Mouse (Mus musculus) ovary, postnatal 10 days (tissue): ENCODE results near the gene BC005624.
"Not testable (repeated sequence)": the region's sequence is repeated elsewhere in the genome, so short reads cannot be mapped to it uniquely, and the experiment has no call there.

Experiments used
- DNase-seq: peaks from one replicate; pipeline ENCODE4 v3.0.0; 2022; ENCODE audit warnings: low spot score

BC005624 gene

DNA sequence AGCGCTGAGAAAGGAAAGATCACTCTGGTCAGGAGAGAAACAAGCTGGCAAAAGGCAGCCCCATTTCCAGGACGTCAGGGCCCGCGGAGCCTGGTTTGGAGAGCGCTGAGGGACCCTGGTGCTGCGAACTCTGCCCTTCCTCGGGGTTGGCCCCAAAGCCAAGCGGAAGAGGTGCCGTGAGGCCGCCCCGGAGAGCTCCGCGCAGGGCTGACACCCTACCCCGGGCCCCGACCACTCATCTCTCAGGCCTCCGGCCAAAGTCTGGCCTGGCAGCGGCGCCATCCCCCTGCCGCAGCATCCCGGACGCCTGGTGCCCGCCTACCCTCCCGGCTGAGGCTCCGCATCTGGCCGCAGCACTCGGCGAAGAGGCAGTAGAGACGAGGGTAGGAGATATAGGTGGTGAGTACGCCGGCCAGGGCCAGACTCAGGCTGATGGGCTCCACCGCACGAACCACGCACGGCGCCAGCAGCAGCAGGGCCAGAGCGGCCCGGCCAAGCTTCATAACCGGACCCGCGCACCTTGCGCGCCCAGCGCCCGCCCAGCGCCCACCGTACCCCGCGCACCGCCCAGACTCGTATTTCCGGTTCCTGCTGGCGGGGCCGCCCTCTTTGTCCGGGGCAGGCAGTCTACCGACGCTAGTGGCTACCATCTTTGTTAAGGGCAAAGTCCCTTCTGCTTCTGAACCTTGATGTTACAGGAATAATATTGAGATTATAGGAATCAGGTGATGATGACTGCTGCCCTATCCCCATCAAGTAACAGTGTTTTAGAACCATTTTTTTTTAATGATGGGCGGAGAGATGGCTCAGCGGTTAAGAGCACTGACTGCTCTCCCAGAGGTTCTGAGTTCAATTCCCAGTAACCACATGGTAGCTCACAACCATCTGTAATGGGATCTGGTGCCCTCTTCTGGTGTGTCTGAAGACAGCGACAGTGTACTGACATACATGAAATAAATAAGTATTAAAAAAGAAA, 14.4 kb downstream of the BC005624 start, which contains the start of gene Tor1a:
Gene Tor1a (minus strand): TSS at position 582 of the 976 bp plus-strand sequence.
- DNase-seq, result peak; percentile 68

DNA sequence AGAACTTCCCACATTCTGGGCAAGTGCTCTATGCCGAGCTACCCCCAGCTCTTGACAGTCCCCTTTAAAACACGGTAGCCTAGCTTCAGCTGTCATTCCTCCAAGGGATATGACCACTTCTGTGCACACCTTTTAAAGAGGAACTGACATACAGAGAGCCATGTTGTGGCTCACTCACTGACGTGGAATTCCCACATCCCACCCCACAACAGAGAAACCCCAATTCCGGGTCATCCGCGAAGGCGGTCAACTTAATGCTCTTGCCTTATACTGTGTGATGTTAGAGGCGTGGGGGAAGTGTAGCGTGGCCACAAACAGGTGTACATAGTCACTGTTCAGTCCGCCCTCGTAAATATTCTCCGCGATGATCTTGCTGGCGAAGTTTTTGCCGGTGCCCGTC, 15.2 kb downstream of the BC005624 start:
- no peak for DNase-seq

DNA sequence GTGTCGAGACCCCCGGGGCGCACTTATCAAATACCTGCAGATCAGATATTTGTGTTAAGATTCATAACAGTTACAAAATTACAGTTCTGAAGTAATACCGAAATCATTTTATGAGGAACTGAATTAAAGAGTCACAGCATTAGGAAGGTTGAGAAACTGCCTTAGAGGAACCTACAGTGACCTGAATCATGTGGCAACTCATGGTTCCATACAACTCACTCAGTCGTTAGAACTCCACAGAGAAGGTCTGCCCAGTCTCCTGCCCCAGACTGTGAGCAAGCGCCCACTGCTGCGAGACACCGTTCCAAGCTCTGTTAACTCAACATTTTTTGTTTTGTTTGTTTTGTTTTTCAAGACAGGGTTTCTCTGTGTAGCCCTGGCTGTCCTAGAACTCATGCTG, 16.4 kb downstream of the BC005624 start:
- DNase-seq, result no peak

DNA sequence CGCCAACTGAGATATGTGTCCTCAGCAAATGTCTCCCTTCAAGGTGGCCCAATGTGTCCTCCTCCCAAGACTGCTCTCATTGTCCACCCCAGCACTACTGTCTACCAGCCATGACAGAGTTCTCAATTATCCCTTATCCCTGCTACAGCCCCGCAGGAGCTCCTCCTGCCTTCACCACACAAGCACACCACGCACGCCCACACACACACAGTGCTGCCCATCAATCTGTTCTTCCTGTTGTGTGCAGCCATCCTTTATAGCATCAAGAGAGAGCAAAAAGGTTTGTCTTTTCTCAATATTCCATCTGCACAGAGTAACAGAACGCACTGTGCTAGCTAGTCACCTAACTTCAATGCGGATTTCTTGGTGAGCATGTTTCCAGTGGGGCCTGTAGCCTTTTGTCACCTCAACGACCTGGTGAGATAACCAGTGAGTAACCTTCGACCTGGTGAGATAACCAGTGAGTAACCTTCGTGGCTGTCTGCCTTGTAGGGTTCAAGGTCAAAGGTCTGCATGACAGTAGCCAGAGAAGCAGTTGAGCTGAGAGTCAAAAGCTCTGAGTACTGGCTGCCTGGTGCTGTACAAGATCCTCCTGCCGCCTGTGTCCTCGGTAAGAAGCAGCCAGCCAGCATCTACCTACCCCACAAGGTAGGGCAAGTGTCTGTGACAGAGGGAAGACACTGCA, 19.3 kb downstream of the BC005624 start:
- DNase-seq, result no peak

DNA sequence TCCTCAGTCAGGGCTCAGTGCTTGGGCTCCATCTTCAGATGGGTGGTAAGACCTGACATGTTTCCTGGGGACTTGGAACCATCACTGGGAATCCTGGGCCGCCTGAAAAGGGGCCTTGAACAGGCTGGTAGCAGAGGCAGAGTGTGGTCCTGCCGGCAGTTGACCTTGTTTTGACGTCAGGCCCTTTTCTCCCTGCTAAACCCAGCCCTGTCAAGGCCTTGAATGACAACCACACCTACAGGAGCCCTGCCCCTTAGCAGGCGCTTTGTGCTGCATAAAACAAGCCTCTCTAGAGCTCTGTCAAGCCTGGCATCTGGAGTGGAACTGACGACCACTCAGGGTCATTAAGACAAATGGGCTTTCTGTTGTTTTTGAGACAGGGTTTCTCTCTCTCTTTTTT, 22.1 kb downstream of the BC005624 start:
- no peak for DNase-seq

DNA sequence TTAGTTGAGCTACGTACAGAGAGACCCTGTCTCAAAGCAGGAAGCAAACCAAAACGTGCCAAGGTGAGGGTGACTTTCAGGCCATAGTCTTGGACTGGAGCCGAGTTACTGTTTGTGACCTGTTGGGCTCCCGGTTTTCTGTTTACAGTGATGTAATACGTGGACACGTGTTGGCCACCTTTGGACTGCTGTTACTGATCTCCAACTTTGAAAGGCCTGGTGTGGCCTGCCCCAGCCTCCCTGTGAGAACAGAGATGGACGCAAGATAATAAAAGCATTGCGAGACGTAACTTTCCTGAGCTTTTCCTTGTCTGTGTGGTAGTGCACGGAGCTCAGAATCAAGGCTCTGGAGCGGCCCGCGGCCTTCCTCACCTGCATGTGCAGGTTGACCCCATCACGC, 23.3 kb downstream of the BC005624 start:
- DNase-seq, result no peak

DNA sequence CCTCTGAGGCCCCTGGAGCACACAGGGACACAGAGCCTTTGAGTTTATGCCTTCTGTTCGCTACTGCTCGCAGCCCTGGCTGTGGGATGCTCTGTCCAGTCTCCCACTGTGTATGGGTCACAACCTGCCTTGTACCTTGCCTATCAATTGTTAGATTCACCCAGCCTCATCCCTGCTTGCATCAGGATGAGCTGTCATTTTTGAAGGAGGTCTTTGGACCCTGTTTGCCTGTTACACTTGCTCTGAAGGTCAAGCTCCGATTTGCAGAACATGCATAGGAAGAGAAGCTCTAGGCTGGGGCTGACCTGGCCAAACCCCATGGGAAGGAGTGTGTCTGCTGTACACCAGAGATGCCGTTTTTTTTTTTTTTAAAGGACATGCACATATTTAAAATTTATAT, 24.5 kb downstream of the BC005624 start:
- no peak for DNase-seq

DNA sequence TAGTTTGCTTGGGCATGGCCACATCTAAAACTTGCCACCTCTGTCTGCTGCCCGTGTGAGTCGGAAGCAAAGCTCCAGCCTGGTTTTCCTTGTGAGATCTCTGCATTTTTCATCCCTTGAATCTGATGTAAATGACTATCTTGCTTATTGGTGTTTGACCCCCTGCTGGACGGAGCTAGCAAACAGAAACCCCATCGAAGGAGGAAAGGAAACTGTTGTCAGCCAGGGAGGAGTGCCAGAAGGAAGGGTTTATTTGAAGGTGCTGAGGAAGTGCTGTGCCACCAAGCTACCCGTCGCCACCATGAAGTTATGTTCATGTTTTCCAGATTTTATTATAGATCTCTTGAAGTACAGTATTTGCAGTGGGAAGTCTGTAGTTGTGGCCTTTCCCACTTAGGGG, 27.2 kb downstream of the BC005624 start:
- DNase-seq, result no peak

DNA sequence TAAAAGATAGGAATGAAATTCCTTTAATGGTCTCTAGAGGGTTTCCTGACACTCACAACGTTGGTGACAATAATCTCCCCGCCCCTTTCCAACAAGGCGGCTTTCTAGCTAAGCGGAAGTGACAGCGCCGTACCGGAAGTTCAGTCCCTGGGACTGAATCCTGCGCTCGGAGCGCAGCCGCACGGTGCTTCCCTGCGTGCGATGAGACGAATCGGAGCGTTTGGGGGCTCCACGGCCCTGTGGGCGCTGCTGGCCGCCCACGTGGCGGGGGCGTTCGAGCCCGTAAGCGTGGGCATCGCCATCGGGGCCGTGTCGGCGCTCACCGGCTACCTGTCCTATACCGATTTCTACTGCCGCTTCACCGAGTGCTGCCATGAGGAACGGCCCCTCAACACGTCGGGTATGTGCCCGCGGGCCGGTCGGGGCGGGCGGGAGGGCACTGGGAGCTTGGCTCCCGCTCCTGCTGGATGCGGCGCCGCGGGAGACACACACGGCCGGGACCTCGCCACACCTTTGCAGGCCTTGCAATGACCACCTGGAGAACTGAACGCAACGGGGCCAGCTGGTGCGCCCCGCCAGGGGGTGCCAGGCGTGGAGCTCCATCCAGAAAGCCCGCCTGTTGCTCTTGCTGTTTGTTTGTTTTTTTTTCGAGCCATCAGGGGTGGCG, 29.0 kb downstream of the BC005624 start, which contains the start of gene Tor1b:
Gene Tor1b (plus strand): TSS at position 136 of the 667 bp plus-strand sequence.
- peak; percentile 45 for DNase-seq

DNA sequence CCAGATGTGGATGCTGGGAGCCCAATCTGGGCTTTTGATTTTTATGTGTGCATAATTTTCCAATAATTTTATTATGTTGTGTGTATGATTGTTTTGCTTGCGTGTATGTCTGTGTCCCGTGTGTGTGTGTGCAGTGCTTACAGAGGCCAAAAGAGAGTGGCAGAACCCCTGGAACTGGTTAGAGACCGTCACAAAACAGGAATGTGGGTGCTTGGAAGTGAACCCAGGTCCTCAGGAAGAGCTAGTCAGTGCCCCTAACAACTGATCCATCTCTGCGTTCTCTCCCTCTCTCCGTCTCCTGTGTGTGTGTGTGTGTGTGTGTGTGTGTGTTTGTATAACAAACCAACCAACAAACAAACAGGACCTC, 29.6 kb downstream of the BC005624 start:
- no peak for DNase-seq

DNA sequence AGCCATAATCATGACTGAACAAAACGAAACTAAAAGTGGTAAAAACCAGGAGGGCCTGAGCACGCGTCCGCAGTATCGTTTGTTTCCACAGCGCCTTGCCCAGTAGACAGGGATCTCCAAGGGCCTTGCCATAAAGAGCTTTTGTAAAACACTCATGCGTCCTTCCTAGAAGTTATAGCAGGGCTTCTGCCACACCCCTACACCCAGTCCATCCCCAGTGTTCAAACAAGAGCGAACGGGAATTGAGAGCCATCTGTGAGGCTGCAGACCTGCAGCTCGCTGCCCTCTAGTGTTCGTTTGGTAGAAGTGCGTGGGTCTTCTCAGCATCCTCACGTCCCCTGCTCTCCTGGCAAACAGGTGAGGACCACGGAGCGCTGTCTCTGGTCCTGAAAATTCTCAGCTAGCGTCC, 39.4 kb downstream of the BC005624 start:
- DNase-seq, result no peak

DNA sequence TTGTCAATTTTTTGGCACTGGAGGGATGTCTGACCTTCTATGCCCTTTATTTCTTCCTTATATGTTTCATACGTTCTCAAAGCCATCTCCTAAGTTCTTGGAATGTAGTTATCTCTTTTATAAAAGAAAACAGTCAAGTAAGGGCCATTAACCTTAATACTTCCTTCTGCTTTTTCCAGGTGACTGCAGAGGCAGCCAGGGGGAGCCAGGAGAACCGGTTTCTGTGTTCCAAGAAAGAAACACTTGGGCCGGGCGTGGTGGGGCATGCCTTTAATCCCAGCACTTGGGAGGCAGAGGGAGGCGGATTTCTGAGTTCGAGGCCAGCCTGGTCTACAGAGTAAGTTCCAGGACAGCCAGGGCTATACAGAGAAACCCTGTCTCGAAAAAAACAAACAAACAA, 39.9 kb downstream of the BC005624 start:
- not testable (repeated sequence) for DNase-seq

DNA sequence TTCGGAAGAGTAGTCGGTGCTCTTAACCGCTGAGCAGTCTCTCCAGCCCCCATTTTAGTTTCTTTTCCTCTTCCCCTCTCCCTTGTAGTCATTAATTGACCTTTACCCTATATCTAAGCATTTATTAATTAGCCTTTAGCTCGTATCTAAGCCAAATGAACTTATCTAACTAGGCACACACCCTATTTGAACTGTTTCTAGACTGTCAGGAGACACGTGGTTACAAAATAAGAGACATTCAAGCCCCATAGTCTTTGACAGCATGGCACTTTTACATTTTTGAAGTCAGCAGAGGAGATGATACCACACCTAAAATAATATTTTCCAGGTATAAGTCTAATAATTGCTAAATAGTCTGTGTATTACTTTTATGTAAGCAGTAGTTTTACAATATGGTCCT, 40.4 kb downstream of the BC005624 start:
- no peak for DNase-seq

DNA sequence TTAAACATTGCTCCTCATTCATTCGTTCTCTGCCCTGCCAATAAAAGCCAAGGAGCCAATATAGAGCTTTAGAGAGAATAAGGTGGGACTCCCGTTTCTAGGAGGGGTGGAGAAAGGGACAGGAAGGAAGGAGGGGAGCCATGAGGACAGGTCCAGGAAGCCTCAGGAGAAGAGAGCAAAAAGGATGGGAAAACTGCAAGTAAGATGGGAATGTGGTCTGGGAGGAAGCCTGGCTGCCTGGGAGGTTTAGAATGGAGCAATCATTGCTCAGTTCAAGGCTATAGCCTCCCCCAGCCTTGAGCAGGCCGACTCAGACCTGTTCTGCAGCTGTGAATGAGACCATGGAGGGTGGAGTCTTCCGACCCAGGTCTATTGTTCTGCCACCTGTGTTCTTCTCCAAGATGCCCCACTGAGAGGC, 43.4 kb downstream of the BC005624 start:
- no peak for DNase-seq

DNA sequence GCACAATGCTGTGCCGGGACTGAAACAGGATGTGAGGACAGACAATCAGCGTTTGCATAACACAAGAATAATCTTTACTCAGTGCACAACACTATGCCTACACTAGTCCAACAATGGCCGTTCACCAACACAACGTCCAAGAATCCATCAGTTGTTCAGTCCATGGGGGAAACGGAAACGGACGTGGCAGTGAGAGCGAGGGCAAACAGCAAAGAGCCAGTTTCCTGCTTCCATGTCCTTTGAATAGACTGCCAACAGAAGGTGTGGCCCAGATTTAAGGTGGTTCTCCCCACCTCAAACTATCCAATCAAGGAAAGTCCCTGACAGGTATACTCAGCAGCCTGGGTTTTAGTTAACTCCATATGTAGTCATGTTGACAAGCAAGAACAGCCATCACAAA, 44.3 kb downstream of the BC005624 start:
- DNase-seq, result no peak

DNA sequence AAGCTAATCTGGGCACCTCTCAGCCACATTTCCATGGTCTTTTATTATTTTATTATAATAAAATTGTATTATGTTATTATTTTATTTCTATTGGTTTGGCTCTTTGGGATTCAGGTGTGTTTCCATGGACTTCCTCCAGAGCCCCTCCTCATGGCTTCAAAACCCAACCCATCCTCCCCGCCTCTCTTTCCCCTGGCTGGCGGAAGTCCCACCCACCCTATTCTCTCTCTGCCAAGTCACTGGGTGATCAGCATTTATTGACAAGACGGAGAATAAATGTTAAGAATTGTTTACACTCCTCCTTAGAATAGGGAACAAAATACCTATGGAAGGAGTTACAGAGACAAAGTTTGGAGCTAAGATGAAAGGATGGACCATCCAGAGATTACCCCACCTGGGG, 45.2 kb downstream of the BC005624 start:
- no peak for DNase-seq

DNA sequence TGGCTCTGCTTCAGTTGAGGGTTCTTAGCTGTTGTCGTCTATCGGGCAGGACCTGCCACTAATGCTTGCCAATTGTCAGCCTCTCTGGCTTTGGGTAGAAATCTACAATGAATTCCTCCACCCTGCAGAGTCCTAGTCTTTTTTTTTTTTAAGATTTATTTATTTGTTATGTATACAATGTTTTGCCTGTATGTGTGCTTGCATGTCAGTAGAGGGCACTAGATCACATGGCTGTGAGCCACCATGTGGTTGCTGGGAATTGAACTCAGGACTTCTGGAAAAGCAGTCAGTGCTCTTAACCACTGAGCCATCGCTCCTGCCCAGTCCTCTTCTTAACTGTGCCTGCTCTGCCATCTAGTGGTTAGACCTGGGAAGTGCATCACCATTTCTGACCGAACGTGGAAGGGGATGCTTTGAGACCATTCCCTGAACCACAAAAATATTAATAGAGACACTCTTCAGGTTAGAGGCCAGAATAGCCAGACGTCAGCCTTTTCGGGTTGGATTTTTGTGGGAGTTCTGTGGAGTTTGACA, 48.0 kb downstream of the BC005624 start:
- DNase-seq, result peak; percentile 53

DNA sequence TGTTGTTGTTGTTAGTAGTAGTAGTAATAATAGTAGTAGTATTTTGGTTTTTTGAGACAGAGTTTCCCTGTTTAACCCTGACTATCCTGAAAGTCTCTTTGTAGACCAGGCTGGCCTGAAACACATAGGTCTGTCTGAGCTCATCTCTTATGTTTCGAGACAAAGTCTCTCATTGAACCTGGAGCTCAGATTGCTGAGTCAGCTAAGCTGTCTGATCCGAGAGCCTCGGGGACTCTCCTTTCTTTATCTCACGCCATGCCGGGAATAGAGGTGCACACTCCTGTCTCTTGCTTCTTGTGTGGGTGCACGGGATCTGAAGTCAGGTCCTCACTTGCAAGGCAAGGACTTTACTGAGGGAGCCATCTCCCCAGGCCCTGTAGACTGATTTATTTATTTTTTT, 49.0 kb downstream of the BC005624 start:
- DNase-seq, result no peak

DNA sequence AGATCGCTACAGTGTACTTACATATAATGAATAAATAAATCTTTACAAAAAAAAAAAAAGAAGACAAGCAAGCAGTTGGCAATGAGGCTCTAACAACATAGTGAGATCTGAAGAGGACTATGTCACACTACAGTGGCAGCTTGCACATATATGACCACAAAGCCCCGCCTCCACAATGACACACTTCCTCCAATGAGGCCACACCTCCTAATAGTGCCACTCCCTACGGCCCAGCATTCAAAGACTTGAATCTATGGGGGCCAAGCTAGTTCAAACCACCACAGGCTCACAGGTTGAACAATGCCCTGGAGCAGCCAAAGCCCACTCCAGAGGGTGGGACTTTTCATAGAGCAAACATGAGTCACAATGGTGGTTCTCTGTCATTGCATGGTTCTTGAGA, 50.1 kb downstream of the BC005624 start:
- no peak for DNase-seq

DNA sequence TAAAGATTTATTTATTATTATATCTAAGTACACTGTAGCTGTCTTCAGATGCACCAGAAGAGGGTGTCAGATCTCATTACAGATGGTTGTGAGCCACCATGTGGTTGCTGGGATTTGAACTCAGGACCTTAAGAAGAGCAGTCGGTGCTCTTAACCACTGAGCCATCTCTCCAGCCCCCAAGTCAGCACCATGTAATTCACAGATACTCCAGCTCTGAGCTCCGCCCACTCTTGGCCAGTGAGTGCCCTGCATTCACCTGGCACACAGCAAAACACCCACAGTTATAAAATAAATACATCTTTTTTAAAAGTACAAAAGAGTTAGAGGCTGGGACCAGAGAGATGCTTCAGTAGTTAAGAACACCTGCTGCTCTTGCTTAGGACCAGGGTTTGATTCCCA, 51.2 kb downstream of the BC005624 start:
- DNase-seq, result not testable (repeated sequence)

DNA sequence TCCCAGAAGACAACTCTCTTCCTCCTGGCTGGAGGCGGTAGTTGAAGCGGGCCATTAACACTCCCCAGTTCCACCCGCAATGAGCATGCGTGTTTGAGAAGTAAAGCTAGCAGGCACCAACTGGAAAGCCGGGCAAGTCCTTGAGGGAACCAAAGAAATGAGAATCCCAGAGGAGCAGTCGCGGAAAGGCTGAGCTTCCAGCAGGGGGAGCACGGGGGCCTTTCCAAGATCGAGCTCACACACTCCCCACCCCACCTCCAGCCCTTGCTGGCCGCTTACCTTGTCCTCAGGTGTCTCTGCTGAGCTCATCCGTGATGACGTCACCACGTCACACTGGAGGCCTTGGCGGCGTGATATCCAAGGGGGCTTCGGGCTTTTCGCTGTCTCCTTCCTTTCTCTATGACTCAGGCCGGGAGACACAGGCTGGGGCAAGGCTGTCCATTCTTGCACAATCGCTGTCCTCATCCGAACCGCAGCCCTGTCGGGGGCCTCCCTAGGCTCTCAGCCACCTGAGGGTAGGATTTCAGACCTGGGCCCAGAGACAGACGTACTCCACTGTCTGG, 52.4 kb downstream of the BC005624 start, which contains the start of gene Ptges:
Gene Ptges (minus strand): TSS at position 381 of the 563 bp plus-strand sequence.
- no peak for DNase-seq
